Mouse (Mus musculus): Measurements from ENCODE around the gene Cyth1.

- TF ChIP-seq USF2 (IDR thresholded peaks at IDR 0.05; ENCODE audit: borderline replicate concordance in 1 of 2, insufficient read depth in 1 of 2, low read depth in 1 of 2, low read length in 2 of 2) (no peak), MYC (IDR thresholded peaks at IDR 0.05; ENCODE audit: low read depth, low read length) (no peak), POLR2A (IDR thresholded peaks at IDR 0.05; ENCODE audit: control insufficient read depth in 1 of 2, insufficient read depth in 1 of 2, low read depth in 1 of 2, low read length in 2 of 2, poor library complexity in 1 of 2) (no peak)
These were observed 145.0 kb downstream of the Cyth1 start for GRCm38 (mm10) chr11:118103383-118103782.

Data from MEL (cell line).